Mouse (Mus musculus) mature B cell (primary cell): Measurements from ENCODE around the gene Lrrfip1.

Experiments
- in situ Hi-C: fragments of 300-500 bp; cut with MboI; formaldehyde crosslinking; loops from 2 replicates; pipeline ENCODE4 v1.14.3; 2019

The Lrrfip1 gene

DNA sequence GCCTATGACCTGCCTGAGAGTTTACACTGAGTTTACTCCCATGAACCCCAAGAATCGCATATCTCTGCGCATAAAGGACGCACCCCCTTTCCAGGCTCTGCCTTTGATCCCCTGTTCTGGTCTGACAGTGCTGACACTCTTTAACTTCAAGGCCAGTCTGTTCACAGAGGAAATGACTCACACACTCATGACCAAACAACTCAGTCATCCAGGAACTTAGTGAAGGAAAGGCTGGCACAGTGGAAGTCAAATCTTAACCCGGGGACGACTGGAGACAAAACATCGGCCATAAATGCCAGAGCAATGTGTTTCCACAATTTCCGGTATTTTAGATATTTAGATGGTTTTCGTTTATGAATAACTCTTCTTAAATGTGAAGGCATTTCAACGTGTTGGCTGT lies 25.4 kb downstream of the Lrrfip1 start:
- in situ Hi-C loops, result no loop called here

DNA sequence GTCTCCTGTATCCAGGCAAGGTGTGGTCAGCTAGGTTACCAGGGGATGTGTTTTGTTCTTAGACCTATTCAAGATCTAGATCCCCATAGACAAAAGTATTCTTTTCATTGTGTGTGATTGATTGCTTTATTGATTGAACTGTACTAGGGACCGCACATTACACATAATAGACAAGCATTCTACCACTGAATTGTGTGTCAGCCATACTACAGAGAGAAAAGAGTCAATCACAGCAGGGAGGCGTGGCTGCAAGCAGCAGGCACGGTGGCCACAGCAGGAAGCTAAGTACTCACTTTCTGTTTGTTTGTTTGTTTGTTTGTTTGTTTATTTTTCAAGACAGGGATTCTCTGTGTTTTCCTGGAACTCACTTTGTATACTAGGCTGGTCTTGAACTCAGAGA lies 25.9 kb downstream of the Lrrfip1 start:
- in situ Hi-C loops, result no loop called here

DNA sequence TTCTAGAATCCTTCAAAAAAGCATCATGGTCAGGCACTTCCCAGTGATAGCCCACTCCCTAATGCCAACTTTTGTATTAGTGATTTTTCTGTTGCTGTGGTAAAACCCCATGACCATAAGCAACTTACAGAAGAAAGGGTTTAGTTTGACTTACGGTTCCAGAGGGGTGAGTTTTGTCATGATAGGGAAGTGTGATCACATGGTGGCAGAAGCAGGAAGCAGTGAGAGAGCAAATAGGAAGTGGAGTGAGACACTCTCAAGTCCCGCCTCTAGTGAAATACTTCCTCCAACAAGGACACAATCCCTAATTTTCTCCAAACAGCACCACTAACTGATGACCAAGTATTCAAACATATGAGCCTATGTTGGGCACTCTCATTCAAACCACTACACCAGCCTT lies 28.4 kb downstream of the Lrrfip1 start:
- in situ Hi-C loops, result no loop called here

DNA sequence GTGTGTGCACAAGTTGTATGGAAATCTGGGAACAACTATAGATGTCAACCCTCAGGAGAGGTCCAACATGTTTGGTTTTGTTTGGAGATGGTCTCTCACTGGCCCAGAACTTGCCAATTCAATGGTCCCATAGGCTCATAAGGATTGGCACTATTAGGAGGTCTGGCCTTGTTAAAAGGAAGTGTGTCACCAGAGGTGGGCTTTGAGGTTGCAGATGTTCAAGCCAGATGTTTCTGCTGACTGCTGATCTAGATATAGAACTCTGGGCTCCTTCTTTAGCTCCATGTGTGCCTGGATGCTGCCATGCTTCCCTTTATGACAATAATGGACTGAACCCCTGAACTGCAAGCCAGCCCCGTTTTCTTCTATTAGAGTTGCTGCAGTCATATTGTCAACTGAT lies 31.8 kb downstream of the Lrrfip1 start:
- in situ Hi-C loops, result no loop called here

DNA sequence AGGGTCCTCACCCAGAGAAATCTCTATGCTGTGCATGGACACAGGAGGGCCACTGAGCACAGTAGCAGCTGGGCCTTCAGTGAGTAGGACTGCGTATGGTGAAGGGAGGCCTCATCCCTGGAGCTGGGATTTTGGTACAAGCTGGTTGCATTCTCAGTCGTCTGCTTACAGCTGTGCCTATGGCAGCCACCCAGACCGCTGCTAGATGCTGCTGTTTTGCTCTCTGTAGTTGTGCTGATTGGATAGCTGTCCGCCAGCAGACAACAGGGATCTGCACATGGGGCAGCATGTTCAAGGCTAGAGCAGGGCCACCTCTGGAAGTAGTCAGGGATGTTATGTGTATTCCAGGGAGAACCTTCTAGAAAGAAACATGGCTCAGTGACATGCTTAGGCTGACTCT lies 33.0 kb downstream of the Lrrfip1 start:
- in situ Hi-C loops, result no loop called here

DNA sequence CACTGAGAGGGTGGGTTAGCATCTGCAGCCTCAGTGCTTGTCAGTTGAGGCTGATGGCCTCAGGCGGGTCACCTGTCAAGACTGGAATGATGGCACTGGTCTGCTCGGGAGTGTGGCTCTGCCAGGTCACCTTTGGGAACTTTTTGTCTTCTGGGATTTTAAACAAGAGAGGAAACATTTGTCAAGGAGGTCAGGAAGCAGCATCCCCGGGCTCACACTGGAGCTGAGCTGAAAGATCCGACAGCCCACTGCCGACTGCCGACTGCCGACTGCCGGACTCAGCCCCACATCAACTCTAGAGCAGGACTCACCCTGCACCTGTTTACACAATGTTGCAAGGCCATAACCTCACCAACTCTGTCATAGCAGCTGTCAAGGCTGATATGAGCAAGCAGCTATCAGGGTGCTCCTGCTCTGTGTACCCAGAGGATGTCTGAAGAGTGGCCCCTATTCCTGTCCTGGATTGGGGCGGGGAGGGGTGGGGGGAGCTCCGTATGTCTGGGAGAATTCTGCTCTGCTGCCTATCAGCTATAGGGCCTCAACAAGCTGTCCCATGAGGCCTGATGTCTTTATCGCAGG lies 33.9 kb downstream of the Lrrfip1 start:
- in situ Hi-C loops, result no loop called here

DNA sequence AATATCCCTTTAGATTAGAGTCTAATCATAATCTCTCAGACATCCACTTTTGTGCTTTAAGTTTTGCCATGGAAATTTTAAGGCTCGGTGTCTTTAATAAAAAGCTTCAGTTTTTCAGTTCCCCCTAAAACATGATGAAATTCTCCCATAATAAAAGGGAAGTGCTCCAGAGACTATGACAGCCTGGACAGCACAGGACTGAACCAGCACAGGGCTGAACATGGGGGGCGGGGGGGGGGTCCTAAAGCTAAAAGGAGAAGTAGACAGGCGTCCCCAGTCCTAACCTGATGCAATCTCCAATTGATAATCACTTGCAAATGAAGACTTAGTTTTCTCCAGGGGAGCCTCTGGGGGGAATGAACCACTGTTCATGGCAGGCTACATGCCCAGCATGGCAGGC lies 36.0 kb downstream of the Lrrfip1 start:
- in situ Hi-C loops, result no loop called here

DNA sequence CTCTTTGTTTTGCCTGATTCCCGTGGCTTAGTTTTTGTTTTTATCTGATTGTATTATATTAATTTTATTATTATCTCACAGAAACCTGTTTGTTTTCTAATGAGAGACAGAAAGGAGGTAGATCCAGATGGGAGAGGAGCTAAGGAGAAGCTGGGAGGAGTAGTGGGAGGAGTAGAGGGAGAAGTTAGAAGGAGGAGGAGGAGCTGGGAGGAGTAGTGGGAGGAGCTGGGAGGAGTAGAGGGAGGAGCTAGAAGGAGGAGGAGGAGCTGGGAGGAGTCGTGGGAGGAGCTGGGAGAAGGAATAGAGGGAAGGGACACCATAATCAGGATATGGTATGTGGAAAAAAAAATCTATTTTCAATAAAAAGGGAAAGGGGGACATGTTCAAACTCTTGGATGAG lies 36.7 kb downstream of the Lrrfip1 start:
- in situ Hi-C loops, result no loop called here

DNA sequence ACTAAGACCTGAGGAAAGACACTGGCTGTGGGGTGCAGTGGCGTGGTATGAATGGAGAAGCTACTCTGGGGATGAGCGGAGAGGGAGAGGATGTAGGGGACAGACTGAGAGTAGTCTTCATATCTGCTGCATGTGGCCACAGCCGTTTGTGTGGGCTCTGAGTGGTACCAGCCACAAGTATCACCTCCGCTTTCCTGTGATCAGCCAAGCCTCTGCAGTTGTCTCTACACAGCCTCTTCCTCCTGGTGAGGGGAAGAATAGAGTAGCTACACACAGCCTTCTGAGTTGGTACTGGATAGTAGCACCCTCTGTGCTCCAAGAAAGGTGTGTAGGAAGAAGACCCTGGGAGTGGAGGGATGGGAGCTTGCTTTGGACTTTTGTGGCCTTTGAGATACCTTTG lies 38.7 kb downstream of the Lrrfip1 start:
- in situ Hi-C loops, result no loop called here

DNA sequence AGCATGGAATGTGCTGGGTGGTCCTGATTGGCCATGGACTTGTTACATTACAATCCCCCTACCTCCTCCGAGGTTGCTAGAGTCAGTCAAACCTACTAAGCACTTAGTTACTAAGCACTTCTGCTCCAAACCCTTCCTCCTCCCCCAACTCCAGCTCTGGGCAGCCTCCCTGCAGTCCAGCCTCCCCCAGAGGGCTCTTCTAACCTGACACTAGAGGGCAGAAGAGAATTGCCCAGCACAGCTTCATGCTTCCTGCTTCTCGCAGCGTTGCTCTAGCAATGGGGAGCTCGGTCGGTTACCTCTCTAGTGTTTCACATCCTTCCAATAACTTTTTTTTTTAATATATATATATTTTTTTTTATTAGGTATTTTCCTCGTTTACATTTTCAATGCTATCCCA lies 39.5 kb downstream of the Lrrfip1 start:
- in situ Hi-C loops, result no loop called here

DNA sequence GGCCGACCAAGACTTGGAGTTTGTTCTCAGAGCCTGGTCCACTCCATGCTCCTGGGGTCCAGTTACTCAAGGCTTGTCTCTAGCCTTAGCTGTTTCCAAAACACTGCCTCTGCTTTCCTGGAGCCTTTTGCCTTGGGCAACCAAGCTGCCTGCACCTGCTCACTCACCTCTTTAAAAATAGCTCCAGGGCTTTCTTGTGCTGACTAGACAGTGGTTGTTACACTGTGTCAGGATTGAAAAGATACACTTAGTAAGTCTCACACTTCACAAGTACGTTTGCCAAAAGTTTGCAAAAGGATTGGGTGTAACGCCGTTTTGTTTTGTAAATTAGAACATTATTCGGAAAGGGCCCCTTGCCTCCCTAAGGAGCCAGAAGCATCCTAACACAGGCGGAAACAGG lies 40.0 kb downstream of the Lrrfip1 start:
- in situ Hi-C loops, result no loop called here

DNA sequence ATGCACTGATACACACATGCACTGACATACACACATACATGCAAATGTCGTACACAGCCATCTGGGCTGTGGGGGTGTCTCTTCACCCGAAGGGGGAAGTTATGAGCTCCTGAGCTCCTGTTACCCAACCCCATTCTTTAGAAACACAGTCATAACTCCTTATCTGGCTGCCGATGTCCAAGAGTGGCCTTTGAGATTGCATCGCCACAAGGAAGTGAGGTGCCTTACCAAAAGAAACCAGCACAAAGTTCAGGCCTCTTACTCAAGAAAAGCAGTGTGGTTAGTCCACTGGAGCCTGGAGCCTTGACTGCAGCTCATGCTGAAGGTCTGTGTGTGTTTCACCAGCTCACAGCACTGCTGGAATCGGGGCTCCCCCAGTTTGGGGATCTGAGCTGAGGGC lies 43.1 kb downstream of the Lrrfip1 start:
- in situ Hi-C loops, result loop anchor here (10.0 kb wide), 1 partner anchor 203 kb away; no protein-coding TSS in a partner anchor

DNA sequence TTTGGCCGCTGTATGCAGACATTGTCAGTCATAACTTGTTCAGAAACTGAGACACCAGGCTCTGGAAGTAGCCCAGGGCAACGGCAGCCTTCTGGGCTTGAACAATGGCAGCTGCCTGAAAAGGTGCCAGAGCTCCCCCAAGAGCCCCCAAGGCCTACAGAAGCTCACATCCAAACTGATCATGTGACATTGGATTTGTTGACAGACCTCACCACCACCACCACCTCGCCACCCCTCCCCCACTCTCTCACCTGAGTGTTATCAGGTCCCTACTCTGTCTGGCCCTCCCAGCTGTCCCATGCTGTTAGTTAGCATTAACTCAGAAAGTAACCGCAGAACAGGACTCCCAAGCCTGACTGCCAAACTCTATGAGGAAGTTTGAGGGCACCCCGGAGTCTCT lies 44.7 kb downstream of the Lrrfip1 start:
- in situ Hi-C loops, result loop anchor here (10.0 kb wide), 1 partner anchor 202 kb away; no protein-coding TSS in a partner anchor

DNA sequence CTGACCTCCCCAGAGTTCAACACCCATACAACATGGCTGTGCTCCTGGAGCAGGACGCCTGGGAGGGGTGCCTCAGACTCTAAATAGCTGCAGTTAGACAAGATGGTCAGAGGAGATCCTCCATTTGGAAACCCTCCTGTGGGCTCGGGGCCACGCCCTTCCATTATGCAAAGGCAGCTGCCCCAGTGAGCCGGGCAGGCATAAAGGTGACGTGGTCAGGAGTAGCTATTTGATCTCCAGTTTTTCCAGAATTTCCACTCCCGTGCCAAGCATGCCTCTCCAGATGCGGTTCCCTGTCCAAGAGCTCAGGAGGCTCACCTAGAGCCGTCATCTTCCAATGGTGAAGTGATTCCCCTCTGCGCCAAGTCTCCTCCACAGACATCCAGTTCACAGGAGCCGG lies 45.6 kb downstream of the Lrrfip1 start:
- in situ Hi-C loops, result loop anchor here (10.0 kb wide), 1 partner anchor 201 kb away; no protein-coding TSS in a partner anchor

DNA sequence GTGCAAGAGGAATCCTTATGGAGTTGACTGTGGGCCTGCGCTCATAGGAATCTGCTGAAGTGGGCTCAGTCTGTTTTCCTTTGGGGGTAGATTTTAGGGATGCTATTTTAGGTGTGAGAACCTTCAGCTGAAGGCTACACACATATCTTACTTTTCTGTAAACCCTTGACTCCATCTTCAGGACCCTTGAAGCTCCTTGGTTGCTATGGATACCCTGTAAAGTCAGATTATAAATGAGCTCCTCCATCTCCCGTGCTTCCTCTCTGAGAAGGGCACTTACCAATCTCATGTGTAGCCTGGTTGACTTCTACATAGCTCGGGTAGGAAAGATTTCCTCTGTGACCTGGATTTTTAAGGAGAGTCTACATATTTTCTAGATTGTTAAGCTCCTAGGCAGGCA lies 46.1 kb downstream of the Lrrfip1 start:
- in situ Hi-C loops, result loop anchor here (10.0 kb wide), 1 partner anchor 200 kb away; no protein-coding TSS in a partner anchor

DNA sequence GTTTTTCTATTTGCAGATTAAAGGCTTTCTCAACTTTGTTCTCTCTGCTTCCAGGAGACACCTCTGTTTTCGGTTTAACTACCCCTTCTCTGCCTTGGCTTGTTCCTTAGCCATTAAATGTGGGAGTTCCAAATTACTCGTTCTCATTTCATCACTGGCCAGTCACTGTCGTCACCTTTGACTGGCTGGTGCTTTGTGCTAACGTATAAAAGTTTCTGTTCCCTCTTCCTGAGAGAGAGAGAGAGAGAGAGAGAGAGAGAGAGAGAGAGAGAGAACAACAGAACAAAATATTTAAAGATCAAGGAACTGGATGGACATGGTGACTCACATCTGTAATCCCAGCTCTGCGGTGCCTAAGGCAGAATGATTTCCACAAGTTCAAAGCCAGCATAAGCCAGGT lies 47.7 kb downstream of the Lrrfip1 start:
- in situ Hi-C loops, result loop anchor here (10.0 kb wide), 1 partner anchor 199 kb away; no protein-coding TSS in a partner anchor

DNA sequence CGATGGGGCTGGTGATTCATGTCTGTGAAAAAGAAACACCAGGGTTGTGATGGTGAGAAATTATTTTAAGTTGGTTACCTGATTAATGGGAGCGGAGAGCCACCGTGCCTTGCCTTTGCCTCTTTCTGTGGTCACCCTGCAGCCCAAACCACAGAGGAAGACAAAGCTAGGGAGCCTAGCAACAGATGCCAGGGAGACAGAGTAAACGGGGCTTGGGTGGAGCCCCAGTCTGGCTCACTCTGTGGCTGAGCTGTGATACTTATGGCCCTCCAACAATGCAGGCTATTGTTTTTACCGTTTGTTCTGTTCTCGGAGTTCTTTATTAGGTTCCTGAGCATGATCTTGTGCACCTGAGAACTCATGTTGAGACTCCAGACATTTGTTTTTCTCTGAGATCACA lies 50.8 kb downstream of the Lrrfip1 start:
- in situ Hi-C loops, result loop anchor here (10.0 kb wide), 1 partner anchor 196 kb away; no protein-coding TSS in a partner anchor

DNA sequence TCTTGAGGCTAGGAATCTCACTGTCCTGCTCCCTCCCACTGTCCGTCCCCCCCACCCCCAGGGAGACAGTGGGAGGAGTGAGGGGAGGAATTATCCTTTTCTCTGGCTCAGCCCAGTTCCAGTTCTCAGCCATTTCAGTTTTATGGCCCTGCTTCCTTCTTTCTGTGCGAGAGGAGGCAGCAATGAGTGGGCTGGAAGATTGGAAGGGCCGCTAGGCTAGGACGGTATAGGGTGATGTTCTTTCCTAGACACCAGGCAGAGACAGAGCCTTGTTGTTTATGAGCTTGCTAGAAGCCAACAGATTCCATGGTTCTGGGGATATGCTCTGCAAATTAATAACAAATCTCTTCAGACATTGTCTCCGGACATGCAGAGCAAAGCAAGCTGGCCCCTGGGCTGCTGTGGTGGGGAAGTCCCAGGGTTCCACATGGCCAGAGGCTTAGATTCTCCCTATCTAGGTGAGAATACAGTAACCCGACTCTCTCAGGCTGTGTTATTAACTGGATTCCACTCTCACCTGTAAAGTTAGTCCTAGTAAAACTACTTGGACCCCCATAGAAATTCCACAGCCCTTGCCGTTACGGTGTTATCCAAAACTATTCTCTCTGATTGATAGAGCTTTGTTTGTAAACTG lies 53.0 kb downstream of the Lrrfip1 start:
- in situ Hi-C loops, result no loop called here

DNA sequence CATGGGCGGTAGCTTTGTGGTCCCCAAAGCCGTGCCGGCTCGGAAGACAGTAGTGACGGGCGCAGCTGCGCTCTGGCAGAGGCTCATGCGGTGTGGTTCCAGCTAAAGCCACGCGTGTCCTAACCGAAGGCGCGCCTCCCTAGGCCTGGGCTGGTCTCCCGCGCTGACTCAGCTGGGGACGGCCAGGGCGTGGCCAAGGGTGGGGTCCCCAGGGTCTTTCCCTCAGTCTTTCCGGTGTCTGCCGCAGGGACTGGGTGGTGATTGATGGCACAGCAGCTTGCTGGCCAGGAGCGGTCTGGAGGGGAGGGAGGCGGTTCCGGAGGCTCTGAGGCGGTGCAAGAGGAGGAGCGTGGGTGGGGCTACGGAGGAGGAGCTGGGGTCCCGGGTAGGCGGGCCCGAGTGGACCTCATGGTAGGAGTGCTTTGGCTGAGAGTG lies 54.2 kb downstream of the Lrrfip1 start:
- in situ Hi-C loops, result no loop called here

DNA sequence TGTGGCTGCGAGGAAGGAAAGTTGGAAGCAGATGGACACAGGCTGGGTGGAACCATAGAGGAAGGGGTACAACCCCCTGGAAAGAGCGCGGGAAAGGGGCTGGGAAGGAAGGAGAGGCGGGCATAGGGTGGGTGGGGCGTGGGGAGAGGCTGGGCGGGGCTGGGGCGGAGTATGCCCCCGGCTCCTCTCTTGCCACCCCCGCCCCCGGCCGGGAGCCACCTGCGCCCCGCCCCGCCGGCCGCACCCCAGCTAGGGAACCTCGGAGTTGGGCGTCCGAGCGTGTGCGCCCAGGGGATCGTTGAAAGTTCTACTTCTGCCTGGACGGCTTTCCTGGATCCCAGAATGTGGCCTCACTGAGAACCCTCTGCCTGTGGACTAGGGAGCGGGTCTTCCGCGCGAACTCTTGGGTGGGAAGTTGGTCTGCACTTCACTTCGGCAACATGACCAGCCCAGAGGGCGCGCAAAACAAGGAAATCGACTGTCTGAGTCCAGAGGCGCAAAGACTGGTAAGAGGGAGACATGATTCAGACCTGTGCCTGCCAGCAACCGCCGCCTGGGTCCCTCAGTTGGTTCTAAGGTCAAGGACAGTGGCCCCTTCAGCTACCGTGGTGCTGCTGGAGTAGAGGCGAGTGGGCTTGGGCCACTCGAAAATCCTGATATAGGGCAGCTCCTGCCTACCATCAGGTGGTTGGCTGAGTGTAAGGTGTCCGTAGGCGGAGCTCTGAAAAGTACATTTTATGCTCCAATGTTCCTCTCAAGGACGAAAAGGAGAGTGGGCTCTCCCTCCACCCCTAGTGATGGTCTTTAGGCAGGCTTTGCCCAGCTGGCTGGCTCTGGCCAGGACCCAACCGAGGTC lies 54.9 kb downstream of the Lrrfip1 start:
- in situ Hi-C loops, result no loop called here

DNA sequence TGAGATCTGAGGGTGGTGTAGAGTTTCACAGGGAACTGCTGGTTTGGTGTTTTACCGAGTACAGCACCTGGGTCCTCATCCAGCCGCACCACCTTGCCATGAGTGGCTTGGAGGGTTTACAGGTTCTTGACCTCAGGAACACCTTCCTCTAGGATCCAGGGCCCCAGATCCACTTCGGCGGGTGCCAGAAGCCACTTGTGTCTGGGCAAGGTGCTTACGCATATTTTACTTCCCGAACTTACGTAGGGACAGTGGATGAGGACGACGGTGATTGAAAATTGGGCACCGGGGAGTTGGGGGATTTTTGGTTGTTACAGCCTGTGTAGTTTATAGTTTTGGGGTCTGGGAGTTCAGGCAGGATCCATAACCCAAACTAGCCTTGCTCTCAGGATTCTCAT lies 55.5 kb downstream of the Lrrfip1 start:
- in situ Hi-C loops, result no loop called here

DNA sequence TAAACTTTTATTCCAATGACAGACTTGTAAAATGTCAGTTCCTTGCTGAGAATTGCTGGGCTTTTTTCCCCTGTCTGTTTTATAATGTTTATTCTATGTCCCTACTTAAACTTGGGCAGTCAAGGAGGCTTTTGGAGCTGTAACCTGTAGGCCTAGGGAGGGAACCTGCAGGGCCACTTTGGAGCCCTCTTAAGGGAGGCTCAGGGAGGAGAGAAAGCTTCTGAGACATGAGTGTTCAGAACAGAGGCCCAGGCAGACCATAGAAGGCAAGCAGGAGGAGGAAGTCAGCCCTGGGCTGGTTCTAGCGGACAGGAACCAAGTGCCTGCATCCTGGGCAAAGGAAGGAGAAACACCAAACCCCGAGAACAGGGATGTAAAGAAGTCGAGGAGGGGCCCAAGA lies 56.3 kb downstream of the Lrrfip1 start:
- in situ Hi-C loops, result no loop called here

DNA sequence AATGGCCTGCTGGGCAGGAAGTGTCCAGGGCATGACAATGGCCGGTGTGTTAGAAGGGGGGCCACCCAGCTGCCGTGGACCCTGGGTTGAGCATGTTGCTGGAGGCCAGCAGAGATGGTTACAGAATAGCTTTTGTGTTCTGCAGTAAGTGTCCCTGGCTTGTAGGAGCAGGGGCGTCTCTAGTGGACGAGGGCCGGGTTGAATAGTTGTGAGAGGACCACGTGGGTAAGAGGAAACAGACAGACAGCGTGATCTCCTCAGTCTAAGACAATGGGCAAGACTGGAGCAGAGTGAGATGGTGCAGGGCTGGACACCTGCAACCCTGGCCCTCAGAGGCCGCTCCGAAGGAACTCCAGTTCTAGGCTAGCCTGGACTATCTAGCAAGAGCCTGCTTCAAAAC lies 57.2 kb downstream of the Lrrfip1 start:
- in situ Hi-C loops, result no loop called here
